Mouse (Mus musculus) heart, embryonic 12.5 days (tissue): ENCODE results near the gene Clca4a. TPM values are rescaled to one million over a fixed set of nuclear protein-coding genes. Genes with fewer than 3 reads are reported as not detected.
A peak's percentile ranks its signal among the peaks of the same experiment; 100 is the strongest.
"Not testable (repeated sequence)": the region's sequence is repeated elsewhere in the genome, so short reads cannot be mapped to it uniquely, and the experiment has no call there.

Experiments
- ATAC-seq: fragments of 200-750 bp; cut with Nextera tagmentation; 2 replicates; pipeline ENCODE4 v1.8.0; 2017; ENCODE audit warnings: moderate TSS enrichment, moderate library complexity; ENCODE audit not compliant: insufficient number of reproducible peaks, low FRiP score
- H3K27ac ChIP-seq: fragments of 300-500 bp; sonication (generic); 2 replicates; pipeline ENCODE4 v1.5.1; 2016; ENCODE audit warnings: mild to moderate bottlenecking, moderate library complexity; ENCODE audit not compliant: poor library complexity, severe bottlenecking
- H3K27me3 ChIP-seq: fragments of 300-500 bp; sonication (generic); replicated peaks from 2 replicates; pipeline ENCODE4 v1.6.1; 2016; ENCODE audit warnings: mild to moderate bottlenecking, moderate library complexity
- H3K36me3 ChIP-seq: fragments of 300-500 bp; sonication (generic); 2 replicates; pipeline ENCODE4 v1.6.1; 2016; ENCODE audit warnings: mild to moderate bottlenecking, moderate library complexity
- H3K4me1 ChIP-seq: fragments of 300-500 bp; sonication (generic); replicated peaks from 2 replicates; pipeline ENCODE4 v1.6.1; 2016; ENCODE audit warnings: mild to moderate bottlenecking
- H3K4me2 ChIP-seq: fragments of 300-500 bp; sonication (generic); 2 replicates; pipeline ENCODE4 v1.6.1; 2016; ENCODE audit warnings: mild to moderate bottlenecking, moderate library complexity
- H3K4me3 ChIP-seq: fragments of 300-500 bp; sonication (generic); 2 replicates; pipeline ENCODE4 v1.5.1; 2016; ENCODE audit warnings: mild to moderate bottlenecking
- H3K9ac ChIP-seq: fragments of 300-500 bp; sonication (generic); 2 replicates; pipeline ENCODE4 v1.6.1; 2016; ENCODE audit warnings: mild to moderate bottlenecking, moderate library complexity
- H3K9me3 ChIP-seq: fragments of 300-500 bp; sonication (generic); replicated peaks from 2 replicates; pipeline ENCODE4 v1.6.1; 2016; ENCODE audit warnings: mild to moderate bottlenecking, moderate library complexity
- WGBS: fragments of 180-500 bp; shearing (Covaris S2); methylation state at CpG from one replicate; pipeline ENCODE4 v1.1.7; 2016; 5-methylcytosine and 5-hydroxymethylcytosine counted together
- polyA plus RNA-seq: library from polyadenylated mRNA; unstranded; fragments of >200 nt; fragmentation: Nextera tagmentation; extraction: Ambion mirVana; gene quantifications from 2 replicates; pipeline ENCODE4 v1.2.1, GENCODE M21; 2016

Gene Clca4a
- polyA plus RNA-seq, 1 experiment from 2014 or later = not detected

DNA sequence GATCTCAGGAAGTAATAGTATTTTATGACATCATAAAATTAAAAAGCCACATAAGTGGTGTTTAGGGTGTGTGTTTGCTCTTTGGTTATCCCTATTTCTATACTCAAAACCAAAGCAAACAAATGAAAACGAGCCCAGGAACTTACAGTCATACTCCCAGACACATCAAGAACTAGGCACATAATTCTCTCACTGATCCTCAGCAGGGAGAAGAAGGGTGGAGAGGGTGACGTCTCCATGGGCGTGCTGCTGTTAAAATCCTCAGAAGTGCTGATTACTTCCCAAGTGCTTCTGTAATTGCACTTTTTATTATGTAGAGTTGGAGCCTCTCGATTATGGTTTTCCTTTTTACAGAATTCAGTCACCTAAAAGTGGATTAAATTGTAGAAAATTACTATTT lies 8.8 kb downstream of the Clca4a start:
- Histone ChIP-seq H3K4me2 (no peak overlapping the region), H3K9ac (no peak overlapping the region), H3K4me1 (no peaks in the 10 kb centered on the region), H3K27ac (no peak overlapping the region), H3K27me3 (no peaks in the 10 kb centered on the region), H3K9me3 (no peaks in the 10 kb centered on the region), H3K36me3 (no peaks in the 10 kb centered on the region), H3K4me3 (no peak overlapping the region)
- no peak for ATAC-seq
- WGBS = 59% methylated on average over 4 of the region's 4 CpGs

DNA sequence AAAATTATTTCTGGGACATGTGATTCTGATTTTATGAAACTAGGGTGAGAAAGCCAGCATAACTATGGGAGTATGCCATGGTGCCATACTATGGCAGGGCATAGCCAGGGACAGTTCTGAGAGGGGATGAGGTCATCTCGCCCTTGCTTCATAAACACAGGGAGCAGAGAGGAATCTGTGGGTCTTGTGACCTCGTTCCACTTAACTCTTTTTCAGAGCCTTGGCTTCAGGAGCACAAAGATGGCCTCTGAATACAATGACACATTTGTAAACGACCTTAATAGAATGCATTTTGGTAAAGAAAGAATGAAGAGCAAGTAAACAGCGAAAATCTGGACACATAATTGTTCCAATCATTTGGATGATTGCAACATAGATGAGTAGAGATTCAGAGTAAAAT lies 24.0 kb downstream of the Clca4a start:
- ATAC-seq = no peak
- Histone ChIP-seq H3K4me2 (no peak overlapping the region), H3K4me3 (no peak overlapping the region), H3K27ac (no peak overlapping the region), H3K4me1 (no peaks in the 10 kb centered on the region), H3K36me3 (no peaks in the 10 kb centered on the region), H3K9me3 (no peaks in the 10 kb centered on the region), H3K27me3 (no peaks in the 10 kb centered on the region), H3K9ac (no peak overlapping the region)
- WGBS = 63% methylated on average over 4 of the region's 4 CpGs

DNA sequence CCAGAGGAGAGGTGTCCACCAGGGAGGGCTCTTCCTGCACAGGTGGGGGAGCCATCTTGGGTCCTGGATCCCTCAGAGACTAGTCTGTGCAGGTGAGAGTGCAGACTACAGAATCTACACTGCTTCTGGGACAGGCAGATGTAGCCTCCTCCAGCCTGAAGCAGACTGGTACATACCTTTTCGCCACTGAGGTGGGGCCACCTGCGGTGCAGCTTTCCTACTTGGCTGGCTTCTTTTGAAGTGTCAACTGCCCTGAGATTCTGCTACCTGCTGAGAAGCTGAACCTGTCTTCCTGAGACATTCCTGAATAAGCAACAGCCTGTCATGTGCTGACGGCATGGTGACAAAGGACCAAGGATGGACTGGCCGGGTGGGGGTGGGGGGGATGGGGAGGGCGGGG lies 27.5 kb downstream of the Clca4a start:
- H3K27me3 ChIP-seq, H3K9me3 ChIP-seq, H3K4me1 ChIP-seq, H3K36me3 ChIP-seq, ATAC-seq, H3K9ac ChIP-seq, H3K27ac ChIP-seq: not testable (repeated sequence)
- 25% methylated on average over 5 of the region's 5 CpGs for WGBS
- peak overlapping the region; percentile 55 for H3K4me2 ChIP-seq
- H3K4me3 ChIP-seq = 0 out of 2 replicates have a peak overlapping the region, but pooled peaks have one; percentile 9

DNA sequence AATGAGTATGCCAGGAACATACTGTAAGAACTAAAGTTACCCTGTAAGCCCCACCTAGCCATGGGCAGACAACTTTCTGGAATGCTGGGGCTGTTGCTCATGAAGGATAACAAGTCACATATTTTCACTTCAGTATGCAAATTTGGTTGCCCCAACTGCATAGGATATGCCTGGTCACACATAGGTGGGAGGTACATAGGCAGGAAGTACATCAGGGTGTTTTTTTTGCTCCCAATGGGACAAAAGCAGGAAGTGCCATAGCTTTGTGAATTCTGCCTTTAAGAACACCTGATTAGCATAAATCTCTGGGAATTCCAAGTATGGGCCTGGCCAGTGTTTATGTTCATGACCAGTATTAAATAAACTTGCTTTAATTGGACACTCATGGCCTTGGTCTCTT lies 41.2 kb downstream of the Clca4a start:
- H3K27ac ChIP-seq, H3K4me2 ChIP-seq, H3K4me3 ChIP-seq, H3K36me3 ChIP-seq, H3K4me1 ChIP-seq, H3K9ac ChIP-seq, H3K27me3 ChIP-seq, H3K9me3 ChIP-seq, ATAC-seq: not testable (repeated sequence)

GRCm38 (mm10) chr3:144933011-144933491 lies 41.8 kb downstream of the Clca4a start:
- Histone ChIP-seq H3K27ac (no peak overlapping the region), H3K36me3 (no peaks in the 10 kb centered on the region), H3K9me3 (no peaks in the 10 kb centered on the region), H3K4me2 (no peak overlapping the region), H3K9ac (no peak overlapping the region), H3K27me3 (no peaks in the 10 kb centered on the region), H3K4me1 (no peaks in the 10 kb centered on the region), H3K4me3 (no peak overlapping the region)
- no peak for ATAC-seq
- 88% methylated on average over 1 of the region's 1 CpGs for WGBS

DNA sequence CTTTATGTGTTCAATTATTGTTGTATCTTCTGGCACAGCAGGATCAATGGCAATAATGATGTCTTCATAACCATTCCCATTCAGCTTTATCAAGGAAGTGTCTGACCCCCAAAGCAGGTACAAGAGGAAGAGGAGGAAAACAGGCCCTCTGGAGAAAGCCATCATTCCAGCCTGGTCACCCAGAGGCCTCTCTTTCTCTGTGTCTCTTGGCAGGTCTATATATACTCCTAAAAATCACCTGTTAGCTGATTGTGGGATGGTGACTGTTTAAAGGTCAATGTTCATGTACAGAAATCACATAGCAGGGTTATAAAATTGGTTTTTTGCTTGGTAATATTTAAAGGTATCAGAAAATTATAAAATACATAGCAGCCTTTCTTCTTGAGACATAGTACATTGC lies 42.5 kb downstream of the Clca4a start, which contains the start of gene Clca4b:
Clca4b (minus strand) TSS at position 195 of the 400 bp plus-strand sequence.
- no peak within 1 kb of the TSS for H3K4me2 ChIP-seq
- no peaks in the 10 kb centered on the region for H3K9me3 ChIP-seq
- no peak within 1 kb of the TSS for H3K9ac ChIP-seq
- H3K4me3 ChIP-seq = no peak within 1 kb of the TSS
- H3K27ac ChIP-seq = no peak within 1 kb of the TSS
- no peaks in the 10 kb centered on the region for H3K4me1 ChIP-seq
- ATAC-seq = no peak
- no peaks in the 10 kb centered on the region for H3K36me3 ChIP-seq
- no peaks in the 10 kb centered on the region for H3K27me3 ChIP-seq

GRCm38 (mm10) chr3:144914014-144914413 lies 60.8 kb downstream of the Clca4a start:
- no peak overlapping the region for H3K9ac ChIP-seq
- no peaks in the 10 kb centered on the region for H3K36me3 ChIP-seq
- no peaks in the 10 kb centered on the region for H3K27me3 ChIP-seq
- H3K27ac ChIP-seq = no peak overlapping the region
- H3K4me1 ChIP-seq = no peaks in the 10 kb centered on the region
- ATAC-seq = no peak
- H3K4me3 ChIP-seq = no peak overlapping the region
- WGBS = 82% methylated on average over 2 of the region's 2 CpGs
- no peaks in the 10 kb centered on the region for H3K9me3 ChIP-seq
- H3K4me2 ChIP-seq = no peak overlapping the region

Other genes with a start within 250 kb of the Clca4a start
- 22.1 and 24.1 TPM in 2 replicates for gene Clca3a1, start 214.1 kb downstream of the Clca4a start, polyA plus RNA-seq
- gene Clca3a2, start 155.6 kb downstream of the Clca4a start, polyA plus RNA-seq = 0.72 and 0.78 TPM in 2 replicates
- not detected in 2 replicates for gene Clca3b, start 125.7 kb downstream of the Clca4a start, polyA plus RNA-seq
- gene Clca4b, start 42.5 kb downstream of the Clca4a start, polyA plus RNA-seq = not detected in 2 replicates
- not detected in 2 replicates for gene Clca1, start 57.7 kb upstream of the Clca4a start, polyA plus RNA-seq
- 0.05 and 0.06 TPM in 2 replicates for gene Clca2, start 124.4 kb upstream of the Clca4a start, polyA plus RNA-seq
- 13.0 and 15.6 TPM in 2 replicates for gene Odf2l, start 143.5 kb upstream of the Clca4a start, polyA plus RNA-seq